Mouse (Mus musculus) stomach, postnatal 0 days (tissue): ENCODE results near the gene Dnaic2. TPM values are rescaled to one million over a fixed set of nuclear protein-coding genes. Genes with fewer than 3 reads are reported as not detected.

Experiments
- ATAC-seq: fragments of 200-750 bp; cut with Nextera tagmentation; 2 replicates; pipeline ENCODE4 v1.8.0; 2017; ENCODE audit not compliant: low FRiP score, low TSS enrichment
- DNase-seq: peaks from one replicate; pipeline ENCODE4 v3.0.0-alpha.2; 2016; ENCODE audit warnings: low spot score
- H3K27ac ChIP-seq: fragments of 300-500 bp; sonication (generic); replicated peaks from 2 replicates; pipeline ENCODE4 v1.5.1; 2014; ENCODE audit warnings: mild to moderate bottlenecking, control low read depth
- H3K27me3 ChIP-seq: fragments of 300-500 bp; sonication (generic); 2 replicates; pipeline ENCODE4 v1.6.1; 2014; ENCODE audit warnings: low read length; ENCODE audit not compliant: control insufficient read depth, insufficient read depth
- H3K36me3 ChIP-seq: fragments of 300-500 bp; sonication (generic); 2 replicates; pipeline ENCODE4 v1.6.1; 2014; ENCODE audit warnings: low read length, mixed read lengths; ENCODE audit not compliant: control insufficient read depth, insufficient read depth
- H3K4me1 ChIP-seq: fragments of 300-500 bp; sonication (generic); replicated peaks from 2 replicates; pipeline ENCODE4 v1.6.1; 2014; ENCODE audit warnings: antibody characterized with exemption; ENCODE audit not compliant: control insufficient read depth, insufficient read depth
- H3K4me2 ChIP-seq: fragments of 300-500 bp; sonication (generic); replicated peaks from 2 replicates; pipeline ENCODE4 v1.6.1; 2014; ENCODE audit warnings: low read depth, mild to moderate bottlenecking, control low read depth, moderate library complexity
- H3K4me3 ChIP-seq: fragments of 300-500 bp; sonication (generic); 2 replicates; pipeline ENCODE4 v1.5.1; 2014; ENCODE audit warnings: low read depth, low read length, control low read depth
- H3K9ac ChIP-seq: fragments of 300-500 bp; sonication (generic); 2 replicates; pipeline ENCODE4 v1.6.1; 2014; ENCODE audit warnings: mild to moderate bottlenecking, low read length, control low read depth, mixed read lengths
- H3K9me3 ChIP-seq: fragments of 300-500 bp; sonication (generic); 2 replicates; pipeline ENCODE4 v1.6.1; 2016; ENCODE audit warnings: low read length; ENCODE audit not compliant: control insufficient read depth
- CTCF ChIP-seq: IDR thresholded peaks from 2 replicates; pipeline ENCODE4 v1.5.1; 2016; ENCODE audit warnings: antibody characterized with exemption, low read depth, mild to moderate bottlenecking, moderate library complexity
- EP300 ChIP-seq: optimal IDR thresholded peaks from 2 replicates; pipeline ENCODE3; 2016; ENCODE audit warnings: antibody characterized with exemption
- WGBS: fragments of 180-500 bp; shearing (Covaris S2); extraction: QIAGEN DNeasy Blood & Tissue Kit; methylation state at CpG from one replicate; pipeline ENCODE4 v1.1.7; 2014; 5-methylcytosine and 5-hydroxymethylcytosine counted together
- polyA plus RNA-seq: library from polyadenylated mRNA; unstranded; fragments of >200 nt; fragmentation: Nextera tagmentation; extraction: Ambion mirVana; gene quantifications from 2 replicates; pipeline ENCODE4 v1.2.1, GENCODE M21; 2015

Gene Dnaic2
- polyA plus RNA-seq, 1 experiment from 2014 or later, result 0.35 TPM

- Histone ChIP-seq H3K27ac (no peak overlapping the region), H3K4me2 (no peak overlapping the region), H3K4me1 (0 out of 2 replicates have a peak, but pooled peaks cover 3% of the 10 kb centered on the region), H3K36me3 (no peaks in the 10 kb centered on the region), H3K27me3 (no peaks in the 10 kb centered on the region), H3K4me3 (no peak overlapping the region), H3K9me3 (no peaks in the 10 kb centered on the region), H3K9ac (no peak overlapping the region)
- TF ChIP-seq CTCF, result no peak
- no peak for TF ChIP-seq EP300
- DNase-seq (no peak), ATAC-seq (no peak)
- WGBS, result 85% methylated on average over 10 of the region's 10 CpGs
Measured at GRCm38 (mm10) chr11:114683029-114683721, 44.0 kb upstream of the Dnaic2 start.

- Histone ChIP-seq H3K36me3 (no peaks in the 10 kb centered on the region), H3K9me3 (no peaks in the 10 kb centered on the region), H3K4me2 (no peak overlapping the region), H3K4me1 (0 out of 2 replicates have a peak, but pooled peaks cover 3% of the 10 kb centered on the region), H3K27me3 (no peaks in the 10 kb centered on the region), H3K27ac (no peak overlapping the region), H3K9ac (no peak overlapping the region), H3K4me3 (no peak overlapping the region)
- WGBS, result 77% methylated on average over 20 of the region's 20 CpGs
- ATAC-seq (no peak), DNase-seq (no peak)
- TF ChIP-seq CTCF, result no peak
- no peak for TF ChIP-seq EP300
Measured at GRCm38 (mm10) chr11:114683722-114684621, 43.2 kb upstream of the Dnaic2 start.

- ATAC-seq (no peak), DNase-seq (no peak)
- Histone ChIP-seq H3K4me2 (no peak overlapping the region), H3K9ac (no peak overlapping the region), H3K4me3 (no peak overlapping the region), H3K4me1 (no peaks in the 10 kb centered on the region), H3K27ac (no peak overlapping the region), H3K27me3 (no peaks in the 10 kb centered on the region), H3K36me3 (no peaks in the 10 kb centered on the region), H3K9me3 (no peaks in the 10 kb centered on the region)
- no peak for TF ChIP-seq EP300
- no peak for TF ChIP-seq CTCF
- 76% methylated on average over 14 of the region's 14 CpGs for WGBS
Measured at GRCm38 (mm10) chr11:114684627-114685373, 42.4 kb upstream of the Dnaic2 start.

GRCm38 (mm10) chr11:114685526-114686040 lies 41.6 kb upstream of the Dnaic2 start:
- TF ChIP-seq CTCF (no peak), EP300 (no peak)
- Histone ChIP-seq H3K9ac (no peak overlapping the region), H3K36me3 (no peaks in the 10 kb centered on the region), H3K4me3 (no peak overlapping the region), H3K27ac (no peak overlapping the region), H3K4me1 (no peaks in the 10 kb centered on the region), H3K9me3 (no peaks in the 10 kb centered on the region), H3K27me3 (no peaks in the 10 kb centered on the region), H3K4me2 (no peak overlapping the region)
- ATAC-seq (no peak), DNase-seq (no peak)
- 73% methylated on average over 9 of the region's 9 CpGs for WGBS

- DNase-seq (no peak), ATAC-seq (no peak)
- Histone ChIP-seq H3K9ac (no peak overlapping the region), H3K4me3 (no peak overlapping the region), H3K9me3 (no peaks in the 10 kb centered on the region), H3K4me2 (no peak overlapping the region), H3K4me1 (no peaks in the 10 kb centered on the region), H3K27ac (no peak overlapping the region), H3K27me3 (no peaks in the 10 kb centered on the region), H3K36me3 (no peaks in the 10 kb centered on the region)
- TF ChIP-seq CTCF, result no peak
- TF ChIP-seq EP300, result no peak
- WGBS, result 91% methylated on average over 16 of the region's 16 CpGs
Measured at GRCm38 (mm10) chr11:114686221-114686959, 40.8 kb upstream of the Dnaic2 start.
